Mouse (Mus musculus): ENCODE measurements around the gene Dmxl2. TPM values are rescaled to one million over a fixed set of nuclear protein-coding genes. Genes with fewer than 3 reads are reported as not detected.

The Dmxl2 gene
- polyA plus RNA-seq, 1 experiment from 2014 or later = 6.5 TPM

Other genes starting within 250 kb of the Dmxl2 start
- 0.33 TPM in 1 of 2 replicates, not detected in the other for gene Cyp19a1, start 233.5 kb downstream of the Dmxl2 start, polyA plus RNA-seq (2015; fragmentation: Nextera tagmentation; extraction: Ambion mirVana)
- gene Gldn, start 215.1 kb downstream of the Dmxl2 start, polyA plus RNA-seq (2015; fragmentation: Nextera tagmentation; extraction: Ambion mirVana) = 0.73 and 1.1 TPM in 2 replicates
- not detected in 2 replicates for gene Sh2d7, start 37.4 kb upstream of the Dmxl2 start, polyA plus RNA-seq (2015; fragmentation: Nextera tagmentation; extraction: Ambion mirVana)
- 36.0 and 36.4 TPM in 2 replicates for gene Cib2, start 58.6 kb upstream of the Dmxl2 start, polyA plus RNA-seq (2015; fragmentation: Nextera tagmentation; extraction: Ambion mirVana)
- 103 and 110 TPM in 2 replicates for gene Idh3a, start 84.7 kb upstream of the Dmxl2 start, polyA plus RNA-seq (2015; fragmentation: Nextera tagmentation; extraction: Ambion mirVana)
- 1.4 and 1.6 TPM in 2 replicates for gene Acsbg1, start 160.2 kb upstream of the Dmxl2 start, polyA plus RNA-seq (2015; fragmentation: Nextera tagmentation; extraction: Ambion mirVana)
- gene Dnaja4, start 197.2 kb upstream of the Dmxl2 start, polyA plus RNA-seq (2015; fragmentation: Nextera tagmentation; extraction: Ambion mirVana) = 7.3 and 8.2 TPM in 2 replicates
- gene Wdr61, start 232.9 kb upstream of the Dmxl2 start, polyA plus RNA-seq (2015; fragmentation: Nextera tagmentation; extraction: Ambion mirVana) = 156 and 167 TPM in 2 replicates

Measured in embryonic facial prominence, embryonic 13.5 days (tissue).